Mouse (Mus musculus): Measurements from ENCODE around the gene Kif24. TPM values are rescaled to one million over a fixed set of nuclear protein-coding genes. Genes with fewer than 3 reads are reported as not detected.

Kif24 gene
- polyA plus RNA-seq, 1 experiment from 2014 or later, result 5.8 TPM

- Histone ChIP-seq H3K4me2 (replicated peaks; ENCODE audit: low read depth, low read length) (peak within 1 kb of the TSS; percentile 68), H3K9ac (replicated peaks; ENCODE audit: low read length) (peak within 1 kb of the TSS; percentile 65), H3K27ac (ENCODE audit: low read length) (peak within 1 kb of the TSS; percentile 81), H3K27me3 (ENCODE audit: insufficient read depth, low read length) (peaks cover 46% of the 10 kb centered on the region), H3K4me1 (ENCODE audit: insufficient read depth, low read length) (peaks cover 44% of the 10 kb centered on the region), H3K9me3 (ENCODE audit: low read length) (no peaks in the 10 kb centered on the region), H3K36me3 (ENCODE audit: insufficient read depth, low read length) (no peaks in the 10 kb centered on the region), H3K4me3 (ENCODE audit: low read length) (peak within 1 kb of the TSS; percentile 48)
- peak; percentile 95 for ATAC-seq (ENCODE audit: low FRiP score, low TSS enrichment)
- WGBS, result 0% methylated on average over 16 of the region's 18 CpGs
Measured at GRCm38 (mm10) chr4:41502986-41503412, 38.3 kb upstream of the Kif24 start, which contains the start of gene AI464131. Gene AI464131, minus strand, starts transcription at chr4:41503076.

- ATAC-seq (ENCODE audit: low FRiP score, low TSS enrichment), result peak; percentile 58
- H3K9ac ChIP-seq (replicated peaks; ENCODE audit: low read length), result peak overlapping the region; percentile 65
- 7% methylated on average over 20 of the region's 20 CpGs for WGBS
- H3K36me3 ChIP-seq (ENCODE audit: insufficient read depth, low read length), result no peaks in the 10 kb centered on the region
- peak overlapping the region; percentile 81 for H3K27ac ChIP-seq (ENCODE audit: low read length)
- no peaks in the 10 kb centered on the region for H3K9me3 ChIP-seq (ENCODE audit: low read length)
- peaks cover 52% of the 10 kb centered on the region for H3K27me3 ChIP-seq (ENCODE audit: insufficient read depth, low read length)
- peaks cover 48% of the 10 kb centered on the region for H3K4me1 ChIP-seq (ENCODE audit: insufficient read depth, low read length)
- peak overlapping the region; percentile 48 for H3K4me3 ChIP-seq (ENCODE audit: low read length)
- peak overlapping the region; percentile 68 for H3K4me2 ChIP-seq (replicated peaks; ENCODE audit: low read depth, low read length)
Measured at GRCm38 (mm10) chr4:41502171-41502940, 37.7 kb upstream of the Kif24 start.

GRCm38 (mm10) chr4:41500787-41501186 is 36.1 kb upstream of the Kif24 start:
- Histone ChIP-seq H3K9ac (replicated peaks; ENCODE audit: low read length) (no peak overlapping the region), H3K4me3 (ENCODE audit: low read length) (no peak overlapping the region), H3K9me3 (ENCODE audit: low read length) (no peaks in the 10 kb centered on the region), H3K27me3 (ENCODE audit: insufficient read depth, low read length) (peaks cover 57% of the 10 kb centered on the region), H3K27ac (ENCODE audit: low read length) (no peak overlapping the region), H3K4me2 (replicated peaks; ENCODE audit: low read depth, low read length) (no peak overlapping the region), H3K4me1 (ENCODE audit: insufficient read depth, low read length) (peaks cover 39% of the 10 kb centered on the region), H3K36me3 (ENCODE audit: insufficient read depth, low read length) (no peaks in the 10 kb centered on the region)
- 82% methylated on average over 4 of the region's 4 CpGs for WGBS
- ATAC-seq (ENCODE audit: low FRiP score, low TSS enrichment), result no peak

- no peak overlapping the region for H3K9ac ChIP-seq (replicated peaks; ENCODE audit: low read length)
- ATAC-seq (ENCODE audit: low FRiP score, low TSS enrichment), result no peak
- peaks cover 39% of the 10 kb centered on the region for H3K4me1 ChIP-seq (ENCODE audit: insufficient read depth, low read length)
- H3K4me2 ChIP-seq (replicated peaks; ENCODE audit: low read depth, low read length), result no peak overlapping the region
- H3K4me3 ChIP-seq (ENCODE audit: low read length), result no peak overlapping the region
- H3K36me3 ChIP-seq (ENCODE audit: insufficient read depth, low read length), result no peaks in the 10 kb centered on the region
- WGBS, result 68% methylated on average over 8 of the region's 8 CpGs
- H3K9me3 ChIP-seq (ENCODE audit: low read length), result no peaks in the 10 kb centered on the region
- no peak overlapping the region for H3K27ac ChIP-seq (ENCODE audit: low read length)
- H3K27me3 ChIP-seq (ENCODE audit: insufficient read depth, low read length), result peaks cover 57% of the 10 kb centered on the region
Measured at GRCm38 (mm10) chr4:41499619-41500018, 34.9 kb upstream of the Kif24 start.

DNA sequence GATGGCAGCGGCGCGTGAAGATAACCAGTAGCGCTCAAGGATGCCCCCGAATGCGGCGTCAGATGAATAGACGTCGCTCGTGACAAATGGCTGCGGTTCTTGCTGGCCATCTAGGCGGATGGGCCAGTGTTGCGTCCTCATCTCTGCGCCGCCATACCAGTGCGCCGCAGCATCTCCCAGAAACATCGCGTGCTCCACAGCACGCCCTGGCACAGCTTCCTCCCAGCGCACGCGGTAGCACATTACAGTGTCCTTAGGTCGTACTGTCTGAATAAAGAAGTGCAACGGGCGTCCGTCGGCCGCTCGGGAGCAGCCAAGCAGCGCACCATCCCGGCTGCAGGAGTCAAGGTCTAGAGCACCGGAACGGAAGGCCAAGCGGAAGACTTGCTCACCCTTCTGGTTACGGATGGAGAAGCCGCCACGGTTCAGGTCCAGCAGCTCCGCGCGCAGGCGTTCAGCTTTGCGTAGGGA is 34.3 kb upstream of the Kif24 start:
- peaks cover 57% of the 10 kb centered on the region for H3K27me3 ChIP-seq (ENCODE audit: insufficient read depth, low read length)
- no peak for ATAC-seq (ENCODE audit: low FRiP score, low TSS enrichment)

GRCm38 (mm10) chr4:41497995-41498845 is 33.5 kb upstream of the Kif24 start:
- Histone ChIP-seq H3K27ac (ENCODE audit: low read length) (no peak overlapping the region), H3K9me3 (ENCODE audit: low read length) (no peaks in the 10 kb centered on the region), H3K27me3 (ENCODE audit: insufficient read depth, low read length) (peaks cover 57% of the 10 kb centered on the region), H3K4me2 (replicated peaks; ENCODE audit: low read depth, low read length) (peak overlapping the region; percentile 51), H3K9ac (replicated peaks; ENCODE audit: low read length) (0 out of 2 replicates have a peak overlapping the region, but pooled peaks have one; percentile 35), H3K4me3 (ENCODE audit: low read length) (peak overlapping the region; percentile 39), H3K4me1 (ENCODE audit: insufficient read depth, low read length) (peaks cover 39% of the 10 kb centered on the region), H3K36me3 (ENCODE audit: insufficient read depth, low read length) (no peaks in the 10 kb centered on the region)
- WGBS, result 10% methylated on average over 72 of the region's 72 CpGs
- ATAC-seq (ENCODE audit: low FRiP score, low TSS enrichment), result no peak

More for the DNA sequence above, 34.3 kb upstream of the Kif24 start:
- Histone ChIP-seq H3K4me2 (replicated peaks; ENCODE audit: low read depth, low read length) (peak overlapping the region; percentile 51), H3K27ac (ENCODE audit: low read length) (no peak overlapping the region), H3K9me3 (ENCODE audit: low read length) (no peaks in the 10 kb centered on the region), H3K9ac (replicated peaks; ENCODE audit: low read length) (no peak overlapping the region), H3K4me3 (ENCODE audit: low read length) (peak overlapping the region; percentile 39), H3K36me3 (ENCODE audit: insufficient read depth, low read length) (no peaks in the 10 kb centered on the region), H3K4me1 (ENCODE audit: insufficient read depth, low read length) (peaks cover 42% of the 10 kb centered on the region)
- WGBS, result 5% methylated on average over 43 of the region's 43 CpGs

GRCm38 (mm10) chr4:41497579-41497978 is 32.9 kb upstream of the Kif24 start:
- H3K27me3 ChIP-seq (ENCODE audit: insufficient read depth, low read length), result peaks cover 57% of the 10 kb centered on the region
- no peaks in the 10 kb centered on the region for H3K36me3 ChIP-seq (ENCODE audit: insufficient read depth, low read length)
- H3K27ac ChIP-seq (ENCODE audit: low read length), result no peak overlapping the region
- peak overlapping the region; percentile 35; the same call in 1 of the 2 replicates for H3K9ac ChIP-seq (replicated peaks; ENCODE audit: low read length)
- ATAC-seq (ENCODE audit: low FRiP score, low TSS enrichment), result no peak; the same call in 1 of the 2 replicates
- peak overlapping the region; percentile 39 for H3K4me3 ChIP-seq (ENCODE audit: low read length)
- H3K9me3 ChIP-seq (ENCODE audit: low read length), result no peaks in the 10 kb centered on the region
- peaks cover 36% of the 10 kb centered on the region for H3K4me1 ChIP-seq (ENCODE audit: insufficient read depth, low read length)
- 3% methylated on average over 34 of the region's 34 CpGs for WGBS
- H3K4me2 ChIP-seq (replicated peaks; ENCODE audit: low read depth, low read length), result peak overlapping the region; percentile 51

GRCm38 (mm10) chr4:41497046-41497445 is 32.4 kb upstream of the Kif24 start:
- Histone ChIP-seq H3K4me1 (ENCODE audit: insufficient read depth, low read length) (peaks cover 31% of the 10 kb centered on the region), H3K36me3 (ENCODE audit: insufficient read depth, low read length) (no peaks in the 10 kb centered on the region), H3K9ac (replicated peaks; ENCODE audit: low read length) (no peak overlapping the region), H3K9me3 (ENCODE audit: low read length) (no peaks in the 10 kb centered on the region), H3K4me3 (ENCODE audit: low read length) (no peak overlapping the region), H3K4me2 (replicated peaks; ENCODE audit: low read depth, low read length) (peak overlapping the region; percentile 51; the same call in 1 of the 2 replicates), H3K27me3 (ENCODE audit: insufficient read depth, low read length) (peaks cover 51% of the 10 kb centered on the region), H3K27ac (ENCODE audit: low read length) (no peak overlapping the region)
- 60% methylated on average over 5 of the region's 5 CpGs for WGBS
- no peak for ATAC-seq (ENCODE audit: low FRiP score, low TSS enrichment)

GRCm38 (mm10) chr4:41495850-41496249 is 31.2 kb upstream of the Kif24 start:
- Histone ChIP-seq H3K36me3 (ENCODE audit: insufficient read depth, low read length) (no peaks in the 10 kb centered on the region), H3K4me2 (replicated peaks; ENCODE audit: low read depth, low read length) (no peak overlapping the region), H3K4me3 (ENCODE audit: low read length) (no peak overlapping the region), H3K9ac (replicated peaks; ENCODE audit: low read length) (no peak overlapping the region), H3K9me3 (ENCODE audit: low read length) (no peaks in the 10 kb centered on the region), H3K4me1 (ENCODE audit: insufficient read depth, low read length) (peaks cover 27% of the 10 kb centered on the region), H3K27ac (ENCODE audit: low read length) (no peak overlapping the region), H3K27me3 (ENCODE audit: insufficient read depth, low read length) (peaks cover 39% of the 10 kb centered on the region)
- ATAC-seq (ENCODE audit: low FRiP score, low TSS enrichment), result no peak
- WGBS, result 87% methylated on average over 11 of the region's 11 CpGs
